Mouse (Mus musculus): ENCODE measurements at regions not wholly inside any gene's neighbourhood (a gene's known extent, or its start where the extent isn't known, plus 50 kb on each side); places are given as distances from the start of the nearest gene placed in this dataset.

DNA sequence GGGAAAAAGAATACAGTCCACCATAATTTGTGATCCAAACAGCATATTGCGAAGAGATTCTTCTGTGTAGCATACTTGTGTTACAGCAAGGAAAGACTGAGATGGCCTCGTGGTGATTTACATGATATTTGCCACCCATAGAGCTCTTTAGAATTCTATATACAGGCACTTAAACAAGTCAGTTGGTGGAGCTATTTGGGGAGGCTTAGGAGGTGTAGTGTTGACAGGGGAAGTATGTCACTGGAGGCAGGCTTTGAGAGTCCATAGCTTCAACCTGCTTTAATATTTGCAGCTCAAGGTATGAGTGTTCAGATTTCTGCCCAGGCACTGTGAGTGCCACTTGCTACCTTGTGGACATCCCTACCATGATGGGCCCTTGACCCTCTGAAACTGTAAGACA lies 187.3 kb downstream of the Ostf1 start:
- no peak for DNase-seq

- DNase-seq = no peak
Observed at GRCm38 (mm10) chr19:18436351-18436750, 195.3 kb downstream of the Ostf1 start.

DNA sequence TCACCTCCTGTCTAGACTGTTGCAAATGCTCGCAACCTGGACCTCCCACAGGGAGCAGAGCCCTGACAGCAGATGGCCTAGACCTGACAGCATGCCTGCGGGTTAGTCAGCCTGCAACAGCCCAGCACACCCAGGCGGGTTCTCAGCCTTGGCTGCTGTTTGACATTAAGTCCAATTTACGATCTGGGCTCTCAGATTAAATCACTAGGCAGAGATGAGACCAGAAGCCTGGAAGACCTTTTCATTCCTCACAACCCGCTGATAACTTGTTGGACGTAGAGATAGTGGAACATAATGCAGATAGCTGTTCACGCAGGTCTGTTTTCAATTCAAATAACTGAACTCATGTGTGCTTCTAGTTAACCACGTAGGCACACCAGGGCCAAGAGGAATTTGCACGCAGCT lies 211.2 kb downstream of the Ostf1 start:
- peak; percentile 1 for DNase-seq

DNA sequence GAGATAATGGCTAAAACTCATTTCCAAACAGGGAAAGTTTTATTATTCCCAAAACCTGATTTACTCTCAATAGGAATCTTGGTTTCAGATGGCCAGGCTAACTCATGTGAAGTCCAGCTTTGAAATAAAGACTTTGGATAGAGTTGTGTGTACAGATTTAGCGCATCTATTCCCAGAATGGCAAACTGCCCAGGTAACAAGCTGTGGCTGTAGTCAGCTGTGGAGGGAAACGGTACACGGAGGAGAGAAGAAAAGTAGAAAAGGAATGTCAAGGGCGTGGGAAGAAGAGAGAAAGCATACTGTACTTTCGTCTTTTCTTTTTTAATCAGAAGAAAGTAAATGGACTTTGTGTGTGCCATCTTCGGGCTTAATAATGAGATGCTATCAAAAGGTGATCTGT lies 213.1 kb downstream of the Ostf1 start:
- DNase-seq = no peak

DNA sequence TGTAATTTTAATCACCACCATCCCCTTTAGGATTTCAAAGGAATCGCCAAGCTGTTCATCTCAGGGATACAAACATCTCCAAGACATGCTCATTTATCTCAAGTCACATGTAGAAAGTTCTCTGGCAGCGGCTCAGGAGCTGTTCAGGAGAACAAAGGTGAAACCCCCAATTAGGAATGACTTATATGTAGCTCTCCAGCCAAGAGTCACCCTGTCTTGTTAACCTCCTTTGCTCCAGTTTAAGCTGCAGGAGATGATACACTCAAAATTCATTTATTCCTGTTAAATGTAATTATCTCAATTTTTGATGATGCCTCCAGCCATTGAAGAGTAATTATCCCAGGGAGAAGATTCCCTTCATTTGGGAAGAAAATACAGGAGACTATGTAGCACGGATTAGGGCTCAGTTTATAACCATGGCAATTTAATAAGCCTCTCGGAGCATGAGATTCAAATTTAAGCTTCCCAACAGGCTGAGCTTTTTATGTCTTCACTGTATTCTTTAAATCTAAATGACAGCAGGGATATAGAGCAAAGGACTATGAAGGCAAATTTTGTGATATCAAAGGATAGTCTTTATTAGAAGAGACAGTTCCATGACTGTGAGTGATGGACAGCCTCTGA lies 254.0 kb downstream of the Ostf1 start:
- no peak for DNase-seq

GRCm38 (mm10) chr19:18368612-18369011 lies 263.0 kb downstream of the Ostf1 start:
- DNase-seq = no peak

DNA sequence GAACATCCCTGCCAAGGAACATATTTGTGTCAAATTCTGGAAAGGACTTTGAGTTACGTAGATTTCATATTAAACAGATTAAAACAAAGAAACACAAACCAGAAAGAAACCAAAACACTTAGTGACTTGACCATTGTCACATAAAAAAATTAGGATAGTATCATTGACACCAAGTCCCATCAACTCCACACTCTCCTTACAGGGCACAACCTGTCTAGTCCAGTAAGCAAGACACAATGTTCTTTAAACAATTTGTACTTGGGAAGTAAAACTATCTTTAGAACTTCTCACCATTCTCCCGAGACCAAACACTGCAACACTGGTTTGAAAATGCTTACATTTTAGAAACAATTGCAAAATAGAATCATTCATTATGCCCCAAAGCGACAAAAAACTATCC lies 277.7 kb downstream of the Ostf1 start:
- DNase-seq = no peak

- DNase-seq = no peak
Observed at GRCm38 (mm10) chr19:18345735-18346134, 285.9 kb downstream of the Ostf1 start.

DNA sequence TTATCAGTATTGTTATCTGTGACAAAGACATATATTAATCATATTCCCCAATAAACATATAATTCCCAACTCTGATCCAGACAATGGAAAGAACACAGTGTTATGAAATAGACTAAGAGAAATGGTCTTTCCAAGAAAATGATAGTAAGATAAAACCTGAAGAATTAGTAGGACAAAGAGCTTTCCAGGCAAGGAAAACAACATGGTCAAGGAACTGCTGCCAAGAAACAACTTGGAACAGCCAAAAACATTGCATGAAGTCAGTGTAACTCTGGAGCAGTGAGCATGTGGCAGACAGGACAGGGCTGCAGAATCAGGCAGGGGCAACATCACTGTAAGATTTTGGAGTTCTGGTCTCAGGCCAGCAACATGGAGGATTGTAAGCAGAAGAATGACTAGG lies 288.0 kb downstream of the Ostf1 start:
- no peak for DNase-seq

GRCm38 (mm10) chr19:18343003-18343402 lies 288.6 kb downstream of the Ostf1 start:
- no peak for DNase-seq

- no peak for DNase-seq
Observed at GRCm38 (mm10) chr19:18337819-18338555, 293.6 kb downstream of the Ostf1 start.

DNA sequence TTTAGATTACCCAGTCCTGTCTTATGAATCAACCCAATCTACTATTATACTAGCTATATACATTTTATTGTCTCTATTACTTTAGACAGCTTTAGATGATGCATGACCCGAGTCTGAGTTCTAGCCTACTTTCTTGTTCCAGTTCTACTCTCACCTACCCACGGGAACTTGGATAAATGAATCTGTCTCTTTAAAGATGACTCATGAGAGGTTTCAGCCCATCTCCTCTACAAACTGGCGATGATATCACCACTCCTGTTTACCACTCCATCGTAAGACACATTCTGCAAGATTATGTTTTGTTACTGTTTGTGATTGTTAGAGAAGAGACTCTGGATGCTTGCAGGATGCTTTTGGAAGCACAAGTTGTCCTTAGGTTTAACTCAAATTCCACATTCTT lies 295.0 kb downstream of the Ostf1 start:
- DNase-seq = no peak

GRCm38 (mm10) chr19:18334639-18335038 lies 297.0 kb downstream of the Ostf1 start:
- DNase-seq = no peak

DNA sequence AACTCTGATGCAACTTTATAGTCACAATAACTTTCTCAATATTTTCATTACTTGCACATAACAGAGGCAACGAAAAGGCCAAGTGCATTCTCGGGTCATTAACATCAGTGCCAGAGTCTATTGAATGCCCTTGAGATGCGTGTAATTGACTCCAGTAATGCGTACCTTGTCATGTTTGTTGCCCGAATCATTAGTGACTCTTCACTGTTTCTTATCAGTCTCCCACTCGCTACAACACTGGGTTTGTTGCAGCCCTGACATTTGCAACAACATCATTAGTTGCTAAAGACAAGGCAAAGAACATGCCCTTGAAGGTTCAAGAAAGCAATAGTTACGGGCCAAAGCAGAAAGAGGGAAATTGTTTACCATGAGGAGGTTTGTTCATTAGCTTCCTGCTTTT lies 299.8 kb downstream of the Ostf1 start:
- DNase-seq = no peak

GRCm38 (mm10) chr19:18329421-18329820 lies 302.2 kb downstream of the Ostf1 start:
- no peak for DNase-seq

DNA sequence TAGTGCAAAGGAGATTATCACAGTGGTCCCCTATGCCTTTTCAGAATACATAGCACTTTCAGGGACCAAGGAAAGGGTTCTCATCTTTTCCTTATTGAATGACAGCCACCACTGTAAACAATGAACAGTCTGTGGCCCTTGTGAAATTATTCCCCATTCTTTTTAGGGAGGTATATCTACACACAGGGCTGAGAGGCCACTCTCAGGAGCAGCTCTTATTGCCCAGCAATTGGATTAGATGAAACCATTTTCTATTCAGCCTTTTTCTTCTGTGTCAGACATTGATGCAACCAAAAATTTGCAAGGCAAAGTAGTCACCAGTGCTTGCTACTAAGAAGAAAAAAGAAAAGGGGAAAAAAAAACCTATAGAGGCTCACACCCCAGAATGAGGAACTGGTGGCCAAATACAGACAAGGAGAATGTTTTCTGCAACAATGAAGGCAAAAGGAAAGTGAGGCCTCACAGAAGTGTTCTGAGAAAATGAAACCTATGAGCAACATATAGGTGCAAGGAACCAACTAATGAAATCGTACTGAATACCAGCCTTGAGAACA lies 313.2 kb downstream of the Ostf1 start:
- no peak for DNase-seq

DNA sequence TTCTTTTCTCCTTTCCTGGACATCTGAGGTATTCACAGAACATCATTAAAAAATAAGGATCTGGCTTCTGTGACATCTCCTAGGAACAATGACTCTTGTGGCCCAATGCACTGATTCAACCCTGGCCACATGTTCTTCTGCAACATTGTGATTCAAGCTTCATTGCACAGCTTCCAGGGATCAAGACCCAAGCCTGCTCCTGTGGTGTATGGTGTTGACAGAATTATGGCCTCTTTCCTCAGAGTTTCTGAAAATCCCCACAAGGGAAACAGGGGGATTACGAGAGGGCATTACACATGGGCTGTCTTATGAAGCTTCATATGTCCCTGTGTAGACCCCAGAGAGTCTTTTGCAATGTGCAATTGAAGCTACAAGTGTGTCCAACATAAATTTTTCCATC lies 358.2 kb downstream of the Ostf1 start:
- no peak for DNase-seq

DNA sequence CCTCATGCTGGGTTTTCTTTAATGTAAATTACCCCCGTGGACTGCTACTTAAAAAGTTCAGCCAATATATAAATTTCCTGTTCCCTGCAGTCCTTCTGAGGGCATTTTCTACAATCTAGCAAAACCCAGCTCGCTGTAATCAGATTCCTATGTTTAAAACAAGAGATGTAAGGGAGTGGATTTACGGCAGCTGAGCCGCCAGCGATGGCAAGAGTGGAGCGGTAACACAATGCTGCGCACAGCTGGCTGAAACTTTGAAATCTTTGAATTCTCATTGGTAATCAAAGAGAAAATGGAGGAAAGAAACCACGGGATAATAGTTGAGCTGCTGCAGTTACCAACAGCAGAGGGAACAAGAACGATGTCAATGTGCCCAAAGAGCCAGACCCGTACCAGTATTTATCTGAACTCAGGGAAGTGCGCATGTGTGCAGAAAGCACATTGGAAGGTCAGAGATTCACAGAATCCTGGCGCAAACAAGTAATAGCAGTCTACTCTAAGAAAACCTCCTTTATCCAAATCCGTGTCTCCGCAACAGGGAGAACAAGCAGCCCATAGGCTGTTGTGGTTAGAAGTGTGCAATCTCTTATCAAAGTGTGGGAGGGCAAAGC lies 376.4 kb downstream of the Ostf1 start:
- DNase-seq = no peak

- no peak for DNase-seq
Observed at GRCm38 (mm10) chr19:18253333-18253732, 378.3 kb downstream of the Ostf1 start.
